Mouse (Mus musculus) embryo, embryonic 9.5 days (tissue): Measurements from ENCODE around the gene H13.

Experiments
- DNase-seq: peaks from one replicate; pipeline ENCODE4 v3.0.0-alpha.2; 2017; ENCODE audit errors: extremely low spot score

H13 gene

GRCm38 (mm10) chr2:152669256-152669638, at the start of gene H13:
TSS of gene H13 (plus strand) at chr2:152669461.
- DNase-seq: peak; percentile 95

GRCm38 (mm10) chr2:152620367-152621134, 48.7 kb upstream of the H13 start:
- DNase-seq: no peak

- no peak for DNase-seq
Observed at GRCm38 (mm10) chr2:152622151-152622550, 47.1 kb upstream of the H13 start.

GRCm38 (mm10) chr2:152622953-152623352, 46.3 kb upstream of the H13 start, which contains the start of gene Defb25:
TSS of gene Defb25 (minus strand) at chr2:152623053.
- no peak for DNase-seq

- DNase-seq: no peak
Observed at GRCm38 (mm10) chr2:152624566-152624965, 44.7 kb upstream of the H13 start.

- DNase-seq: no peak
Observed at GRCm38 (mm10) chr2:152625256-152625655, 44.0 kb upstream of the H13 start.

- peak; percentile 51 for DNase-seq
Observed at GRCm38 (mm10) chr2:152626774-152627591, 42.3 kb upstream of the H13 start, which contains the start of gene Rem1. TSS of gene Rem1 (plus strand) at chr2:152626951.

GRCm38 (mm10) chr2:152628066-152628465, 41.2 kb upstream of the H13 start:
- DNase-seq: no peak

GRCm38 (mm10) chr2:152629239-152629638, 40.0 kb upstream of the H13 start:
- DNase-seq: no peak

GRCm38 (mm10) chr2:152629904-152630303, 39.4 kb upstream of the H13 start:
- DNase-seq: no peak

GRCm38 (mm10) chr2:152633334-152633733, 35.9 kb upstream of the H13 start:
- DNase-seq: no peak

GRCm38 (mm10) chr2:152634311-152634710, 35.0 kb upstream of the H13 start:
- DNase-seq: no peak

GRCm38 (mm10) chr2:152636246-152637005, 32.8 kb upstream of the H13 start:
- no peak for DNase-seq

GRCm38 (mm10) chr2:152637006-152637322, 32.3 kb upstream of the H13 start:
- DNase-seq: no peak

- DNase-seq: no peak
Observed at GRCm38 (mm10) chr2:152637381-152637780, 31.9 kb upstream of the H13 start.

GRCm38 (mm10) chr2:152638865-152639264, 30.4 kb upstream of the H13 start:
- no peak for DNase-seq

- peak; percentile 24 for DNase-seq
Observed at GRCm38 (mm10) chr2:152639406-152640113, 29.7 kb upstream of the H13 start.

GRCm38 (mm10) chr2:152652901-152653620, 16.2 kb upstream of the H13 start:
- DNase-seq: no peak

- no peak for DNase-seq
Observed at GRCm38 (mm10) chr2:152653874-152654715, 15.2 kb upstream of the H13 start.

GRCm38 (mm10) chr2:152657398-152657797, 11.9 kb upstream of the H13 start:
- DNase-seq: no peak
